Comparison of ENCODE assay signal across 20 mouse cellular contexts in genomic region chr16:8532461-8532860, GRCm38 (mm10). TPM values are rescaled to one million over a fixed set of nuclear protein-coding genes. Genes with fewer than 3 reads are reported as not detected.
"Had no signal": no experiment of that assay in that cellular context is flagged by ENCODE, and none has a peak within 500 bp of the region (broad histone marks: within the 10 kb centered on the region; RNA-seq: fewer than 3 reads in every experiment).

No protein-coding gene starts in this region.

- H3K4me2 ChIP-seq: lung, embryonic 15.5 days; midbrain, embryonic 12.5 days; midbrain, embryonic 15.5 days; neural tube, embryonic 13.5 days; neural tube, embryonic 15.5 days had no signal

- H3K36me3 ChIP-seq: lung, embryonic 15.5 days; midbrain, embryonic 12.5 days; midbrain, embryonic 15.5 days had no signal

- H3K27ac ChIP-seq: lung, embryonic 15.5 days; macrophage; midbrain, embryonic 12.5 days; midbrain, embryonic 15.5 days; neural tube, embryonic 13.5 days; neural tube, embryonic 15.5 days had no signal

- H3K4me3 ChIP-seq: lung, embryonic 15.5 days; megakaryocyte, embryonic 14.5 days; midbrain, embryonic 12.5 days; midbrain, embryonic 15.5 days; neural tube, embryonic 13.5 days; neural tube, embryonic 15.5 days had no signal

- DNase-seq: liver, postnatal 0 days; lung, adult 2 months; lung, postnatal 14 days; retina, postnatal 1 day; right cerebral cortex, adult 18-20 months; right cerebral cortex, postnatal 25 days; right cerebral cortex, postnatal 4 days; spleen, adult 18-20 months; thymus, adult 18-20 months; thymus, postnatal 14 days; thymus, postnatal 36 days had no signal

- H3K9ac ChIP-seq: liver, postnatal 0 days; lung, embryonic 15.5 days; midbrain, embryonic 12.5 days; midbrain, embryonic 15.5 days; neural tube, embryonic 13.5 days; neural tube, embryonic 15.5 days had no signal

- H3K27me3 ChIP-seq: lung, embryonic 15.5 days; midbrain, embryonic 15.5 days; neural tube, embryonic 13.5 days; neural tube, embryonic 15.5 days had no signal

- H3K9me3 ChIP-seq: lung, embryonic 15.5 days; midbrain, embryonic 12.5 days; midbrain, embryonic 15.5 days; neural tube, embryonic 13.5 days; neural tube, embryonic 15.5 days had no signal

- ATAC-seq: liver, postnatal 0 days; lung, postnatal 0 days; midbrain, embryonic 15.5 days had no signal

- H3K4me1 ChIP-seq: lung, embryonic 15.5 days; megakaryocyte, embryonic 14.5 days; midbrain, embryonic 15.5 days had no signal

RNA-seq across cellular contexts. Expression of gene Abat, which starts 19.2 kb away (rescaled TPM):
- total RNA-seq: monocyte, adult 5-6 weeks had no signal
- polyA plus RNA-seq: macrophage had no signal
